Mouse (Mus musculus): Measurements from ENCODE around the gene Tmc2. TPM values are rescaled to one million over a fixed set of nuclear protein-coding genes. Genes with fewer than 3 reads are reported as not detected.

Gene Tmc2
- polyA plus RNA-seq, 1 experiment from 2014 or later = not detected

DNA sequence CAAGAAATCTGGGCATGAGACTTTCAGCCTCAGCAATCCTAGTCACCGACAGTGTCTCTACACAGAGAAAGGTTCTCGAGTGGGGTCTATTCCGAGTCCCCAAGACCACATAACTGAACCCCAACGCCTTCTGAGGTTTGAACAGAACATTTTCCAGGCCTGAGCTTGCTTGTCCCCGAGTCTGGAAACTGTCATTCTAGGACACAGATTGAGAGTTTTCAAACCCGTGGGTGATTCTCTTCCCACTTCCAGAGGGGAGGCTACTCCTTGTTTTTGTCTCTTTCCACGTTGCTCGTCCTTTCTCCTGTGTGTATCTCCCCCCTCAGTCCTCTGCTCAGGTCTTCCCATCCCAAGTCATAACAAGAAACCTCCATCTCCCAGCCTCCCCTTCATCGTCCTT is 102.6 kb downstream of the Tmc2 start:
- Histone ChIP-seq H3K4me1 (ENCODE audit: control insufficient read depth, insufficient read depth, low read length) (no peaks in the 10 kb centered on the region; the same call in 1 of the 2 replicates), H3K4me3 (ENCODE audit: low read length) (no peak overlapping the region), H3K9me3 (replicated peaks; ENCODE audit: control insufficient read depth, low read length) (no peaks in the 10 kb centered on the region), H3K36me3 (ENCODE audit: control insufficient read depth, insufficient read depth) (no peaks in the 10 kb centered on the region), H3K9ac (ENCODE audit: low read length) (no peak overlapping the region), H3K4me2 (ENCODE audit: low read depth, low read length) (no peak overlapping the region), H3K27ac (ENCODE audit: low read length) (no peak overlapping the region), H3K27me3 (ENCODE audit: control insufficient read depth, insufficient read depth, low read length) (peaks cover 38% of the 10 kb centered on the region)
- WGBS = 75% methylated on average over 9 of the region's 9 CpGs
- ATAC-seq (replicated peaks; ENCODE audit: extremely low read depth, insufficient read depth, low FRiP score) = no peak

DNA sequence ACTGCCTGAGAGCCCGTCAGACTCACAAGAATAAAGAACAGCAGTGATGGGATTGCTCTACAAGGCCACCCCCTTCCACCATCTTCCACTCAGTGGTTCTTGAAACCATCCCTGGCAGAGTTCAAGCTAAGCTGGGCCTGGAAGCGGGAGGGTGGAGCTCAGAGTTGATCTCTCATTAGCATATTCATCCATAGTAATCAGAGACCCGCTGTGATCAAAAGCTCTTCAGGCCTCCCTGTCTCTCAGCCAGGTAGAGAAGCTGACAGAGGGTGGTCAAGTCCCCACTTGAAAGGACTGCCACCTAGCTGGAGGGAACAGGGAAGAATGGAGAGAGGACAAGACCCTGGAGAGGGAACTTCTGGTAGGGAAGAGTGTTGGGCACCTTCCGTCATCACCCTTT is 108.0 kb downstream of the Tmc2 start:
- H3K9me3 ChIP-seq (replicated peaks; ENCODE audit: control insufficient read depth, low read length) = no peaks in the 10 kb centered on the region
- no peak overlapping the region for H3K4me2 ChIP-seq (ENCODE audit: low read depth, low read length)
- whole genome bisulfite sequencing = 56% methylated on average over 4 of the region's 4 CpGs
- no peak overlapping the region for H3K9ac ChIP-seq (ENCODE audit: low read length)
- H3K4me3 ChIP-seq (ENCODE audit: low read length) = no peak overlapping the region
- no peaks in the 10 kb centered on the region for H3K36me3 ChIP-seq (ENCODE audit: control insufficient read depth, insufficient read depth)
- H3K4me1 ChIP-seq (ENCODE audit: control insufficient read depth, insufficient read depth, low read length) = no peaks in the 10 kb centered on the region
- H3K27me3 ChIP-seq (ENCODE audit: control insufficient read depth, insufficient read depth, low read length) = peaks cover 4% of the 10 kb centered on the region; the same call in 1 of the 2 replicates
- H3K27ac ChIP-seq (ENCODE audit: low read length) = no peak overlapping the region
- ATAC-seq (replicated peaks; ENCODE audit: extremely low read depth, insufficient read depth, low FRiP score) = no peak

Other genes starting within 250 kb of the Tmc2 start
- not detected in 2 replicates for gene Tgm3, start 182.8 kb upstream of the Tmc2 start, polyA plus RNA-seq (2015; fragmentation: Nextera tagmentation; extraction: Ambion mirVana)
- not detected in 2 replicates for gene Tgm6, start 82.8 kb upstream of the Tmc2 start, polyA plus RNA-seq (2015; fragmentation: Nextera tagmentation; extraction: Ambion mirVana)
- 444 and 445 TPM in 2 replicates for gene Snrpb, start 15.8 kb upstream of the Tmc2 start, polyA plus RNA-seq (2015; fragmentation: Nextera tagmentation; extraction: Ambion mirVana)
- 138 and 159 TPM in 2 replicates for gene Nop56, start 79.2 kb downstream of the Tmc2 start, polyA plus RNA-seq (2015; fragmentation: Nextera tagmentation; extraction: Ambion mirVana)
- 346 and 357 TPM in 2 replicates for gene Idh3b, start 89.4 kb downstream of the Tmc2 start, polyA plus RNA-seq (2015; fragmentation: Nextera tagmentation; extraction: Ambion mirVana)
- 0.30 and 0.43 TPM in 2 replicates for gene Ebf4, start 100.0 kb downstream of the Tmc2 start, polyA plus RNA-seq (2015; fragmentation: Nextera tagmentation; extraction: Ambion mirVana)
- gene Cpxm1, start 202.4 kb downstream of the Tmc2 start, polyA plus RNA-seq (2015; fragmentation: Nextera tagmentation; extraction: Ambion mirVana) = 27.2 and 29.4 TPM in 2 replicates
- not detected in 2 replicates for gene Gm28372, start 210.0 kb downstream of the Tmc2 start, polyA plus RNA-seq (2015; fragmentation: Nextera tagmentation; extraction: Ambion mirVana)
- not detected in 2 replicates for gene 1700020A23Rik, start 210.1 kb downstream of the Tmc2 start, polyA plus RNA-seq (2015; fragmentation: Nextera tagmentation; extraction: Ambion mirVana)
- gene Tmem239, start 211.3 kb downstream of the Tmc2 start, polyA plus RNA-seq (2015; fragmentation: Nextera tagmentation; extraction: Ambion mirVana) = 0.11 TPM in 1 of 2 replicates, not detected in the other
- 57.1 and 60.9 TPM in 2 replicates for gene Vps16, start 229.1 kb downstream of the Tmc2 start, polyA plus RNA-seq (2015; fragmentation: Nextera tagmentation; extraction: Ambion mirVana)
- 7.2 and 8.1 TPM in 2 replicates for gene Pced1a, start 229.5 kb downstream of the Tmc2 start, polyA plus RNA-seq (2015; fragmentation: Nextera tagmentation; extraction: Ambion mirVana)